Mouse (Mus musculus) neural tube, embryonic 10.5 days (tissue): ENCODE results near the gene Cplx3.
A peak's percentile ranks its signal among the peaks of the same experiment; 100 is the strongest.

Source experiments
- DNase-seq: peaks from one replicate; pipeline ENCODE4 v3.0.0-alpha.2; 2017; ENCODE audit warnings: low spot score; ENCODE audit errors: extremely low spot score

Gene Cplx3

GRCm38 (mm10) chr9:57606139-57606851 lies at the start of gene Cplx3:
Gene Cplx3 (minus strand): TSS chr9:57606281.
- peak; percentile 73 for DNase-seq

DNA sequence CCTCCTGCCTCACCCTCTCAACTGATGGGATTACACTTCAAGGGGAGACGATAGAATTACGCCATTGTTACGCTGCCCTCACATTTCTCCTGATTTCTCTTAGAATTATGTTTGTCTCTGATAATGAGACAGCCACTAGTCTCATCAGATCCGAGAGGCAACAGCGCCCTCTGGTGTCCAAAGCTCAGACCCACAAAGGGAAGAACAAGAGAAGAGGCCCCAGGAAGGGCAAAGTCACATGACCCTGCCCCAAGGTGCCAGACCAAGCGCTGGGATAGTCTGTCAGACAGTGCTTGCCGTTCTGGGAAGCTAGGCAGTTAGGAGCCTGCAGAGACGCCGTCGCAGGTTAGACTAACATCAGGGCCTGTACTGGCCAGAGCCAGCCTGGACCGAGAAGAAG lies 49.7 kb upstream of the Cplx3 start:
- DNase-seq, result peak; percentile 99

DNA sequence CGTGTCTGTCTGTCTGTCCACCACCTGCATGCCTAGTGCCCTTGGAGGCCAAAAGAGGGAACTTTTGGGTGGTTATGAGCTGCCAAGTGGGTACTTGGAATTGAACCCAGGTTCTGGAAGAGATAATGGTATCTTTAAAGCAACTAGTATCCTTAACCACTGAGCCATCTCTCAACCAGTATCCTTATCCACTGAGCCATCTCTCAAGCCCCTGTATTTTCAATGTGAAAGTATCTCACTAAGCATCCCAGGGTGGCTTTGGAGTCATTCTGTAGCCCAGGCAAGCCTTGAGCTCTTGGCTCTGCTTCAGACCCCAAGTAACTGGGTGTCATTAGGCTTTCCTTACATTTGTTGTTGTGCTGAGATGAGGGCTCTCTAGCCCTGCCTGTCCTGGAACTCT lies 48.9 kb upstream of the Cplx3 start:
- no peak for DNase-seq

DNA sequence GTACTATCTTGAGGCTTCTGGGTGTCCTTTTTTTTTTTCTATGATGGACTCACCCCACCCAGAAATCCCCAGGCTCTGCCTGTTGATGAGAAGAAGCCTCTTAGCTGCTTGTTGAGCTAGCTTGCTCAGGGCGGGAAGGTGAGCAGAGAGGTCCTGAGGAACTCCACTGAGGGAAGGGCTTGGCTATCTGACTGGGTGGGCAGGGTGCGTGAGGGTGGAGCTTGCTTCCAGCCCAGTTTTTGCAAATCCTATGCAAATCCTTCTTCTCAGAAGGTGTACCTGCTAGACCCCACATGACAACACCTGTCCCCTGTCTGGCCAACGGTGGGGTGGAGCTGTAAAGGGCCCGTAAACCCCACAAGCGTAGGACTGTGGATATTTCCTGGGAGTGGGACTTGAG lies 47.2 kb upstream of the Cplx3 start, which contains the start of gene Csk:
Gene Csk (minus strand): TSS at position 349 of the 400 bp plus-strand sequence.
- no peak for DNase-seq

DNA sequence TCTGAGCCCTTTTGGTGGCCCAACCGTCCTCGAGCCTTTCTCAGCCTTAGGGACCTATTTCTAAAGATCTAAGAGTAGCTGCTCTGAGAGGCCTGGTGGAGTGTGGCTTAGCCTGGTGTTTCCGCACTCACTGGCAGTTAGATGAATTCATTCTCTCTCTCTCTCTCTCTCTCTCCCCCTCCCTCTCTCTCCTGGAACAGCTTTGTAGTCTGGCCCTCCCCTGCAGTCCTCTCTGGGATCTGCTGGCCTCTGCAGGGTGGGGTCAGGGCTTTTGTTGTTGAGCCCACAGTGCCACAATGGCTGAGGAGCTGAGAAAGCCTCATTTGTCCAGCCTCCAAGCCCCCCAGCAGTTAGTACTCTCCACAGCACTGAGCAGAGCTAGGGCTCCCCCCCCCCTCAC lies 46.8 kb upstream of the Cplx3 start:
- no peak for DNase-seq

- no peak for DNase-seq
Observed at GRCm38 (mm10) chr9:57652351-57652750, 46.3 kb upstream of the Cplx3 start.

DNA sequence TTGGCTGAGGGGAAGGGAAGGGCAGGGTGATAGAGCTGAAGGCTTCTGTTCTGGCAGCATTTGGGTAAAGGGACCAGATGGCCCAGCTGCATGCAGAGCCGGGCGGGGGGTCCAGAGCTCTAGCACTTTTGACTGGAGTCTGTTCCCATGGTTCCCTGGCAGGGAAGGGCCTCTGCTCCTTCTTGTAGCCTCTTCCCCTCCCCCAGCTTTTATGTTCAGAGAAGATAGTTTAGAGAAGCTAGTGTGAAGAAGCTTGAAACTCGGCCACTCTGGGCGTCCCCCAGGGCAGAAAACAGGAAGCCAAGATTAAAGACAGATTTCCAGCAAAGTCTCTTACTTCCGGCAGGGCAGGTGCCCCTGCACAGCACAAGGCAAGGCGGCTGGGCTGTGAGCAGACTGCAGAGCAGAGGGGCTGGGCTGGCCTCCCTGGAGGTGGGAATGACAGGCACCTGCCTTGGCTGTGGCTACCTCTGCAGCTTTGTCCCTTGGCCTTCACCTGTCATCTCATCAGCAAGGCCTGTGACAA lies 44.8 kb upstream of the Cplx3 start:
- no peak for DNase-seq

- no peak for DNase-seq
Observed at GRCm38 (mm10) chr9:57650130-57650785, 44.2 kb upstream of the Cplx3 start.

GRCm38 (mm10) chr9:57647286-57648108 lies 41.4 kb upstream of the Cplx3 start:
- DNase-seq, result no peak

DNA sequence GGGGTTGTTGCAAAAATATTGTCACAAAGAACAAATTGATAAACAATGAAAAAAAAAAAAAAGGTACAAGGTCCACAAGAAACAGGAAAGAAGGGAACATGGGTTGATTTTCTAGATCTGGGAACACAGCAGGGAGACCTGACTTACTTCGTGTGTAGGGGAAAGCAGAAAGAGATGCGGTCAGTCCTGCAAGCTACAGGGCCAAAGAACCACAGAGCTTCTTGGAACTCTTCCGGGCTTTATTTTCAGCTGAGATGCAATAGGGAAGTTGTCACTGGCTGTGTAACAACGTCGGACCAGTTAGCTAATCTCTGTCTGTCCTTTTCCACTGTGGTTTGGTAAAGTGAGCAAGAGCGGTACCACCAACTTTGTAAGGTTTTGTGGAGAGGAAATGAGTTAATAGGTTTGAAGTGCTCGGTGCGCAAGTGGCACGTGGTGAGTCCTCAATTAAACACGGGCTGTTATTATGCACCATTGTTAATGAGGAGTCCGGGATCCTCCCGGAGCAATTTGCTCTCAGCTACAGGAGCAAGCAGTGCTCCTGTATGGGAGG lies 40.5 kb upstream of the Cplx3 start:
- no peak for DNase-seq

DNA sequence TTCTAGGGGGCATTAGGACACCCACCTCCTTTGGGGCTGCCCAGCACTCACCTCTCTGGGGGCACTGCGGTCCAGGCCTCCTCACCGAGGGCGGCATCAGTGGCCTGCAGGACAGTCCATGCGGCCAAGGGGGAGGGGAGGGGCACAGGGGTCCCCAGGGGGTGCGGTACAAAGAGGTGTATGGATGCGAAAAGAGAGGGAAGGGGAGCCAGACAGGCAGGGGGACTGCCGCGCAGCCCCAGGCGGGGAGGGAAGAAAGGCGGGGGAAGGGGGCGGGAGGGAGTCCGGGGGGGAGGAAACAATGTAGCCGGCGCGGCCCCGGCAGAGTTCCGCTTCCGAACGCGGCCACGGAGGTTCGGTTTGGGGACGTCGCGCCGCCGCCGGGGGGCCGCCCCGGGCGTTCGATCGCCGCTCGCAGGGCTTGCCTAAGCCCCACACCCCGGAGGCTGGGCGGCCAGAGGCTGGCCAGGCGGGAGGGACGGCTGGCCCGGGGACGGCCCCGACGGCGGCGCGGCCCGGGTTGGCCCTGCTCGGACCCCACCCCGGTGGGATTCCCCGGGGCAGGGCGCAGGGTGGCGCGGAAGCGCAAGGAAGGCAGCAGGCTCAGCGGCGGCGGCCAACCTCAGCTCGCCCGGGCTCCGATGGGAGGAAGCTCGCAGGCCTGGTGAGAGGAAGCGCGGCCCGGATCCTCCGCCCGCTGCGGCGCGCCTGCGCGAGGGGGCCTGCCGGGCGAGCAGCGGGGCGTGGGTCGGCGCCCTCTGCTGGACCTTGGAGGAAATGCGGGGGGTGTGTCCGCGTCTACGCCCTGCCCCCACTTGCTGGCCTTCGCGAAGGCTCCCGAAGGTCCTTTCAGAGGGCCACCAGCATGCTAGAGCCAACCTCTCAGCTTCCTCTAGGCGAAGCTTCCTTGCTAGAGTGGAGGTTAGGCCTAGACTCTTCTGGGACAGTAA lies 39.1 kb upstream of the Cplx3 start:
- DNase-seq, result peak; percentile 94

GRCm38 (mm10) chr9:57644442-57644943 lies 38.4 kb upstream of the Cplx3 start:
- DNase-seq, result no peak

GRCm38 (mm10) chr9:57643856-57644180 lies 37.7 kb upstream of the Cplx3 start:
- DNase-seq, result no peak

DNA sequence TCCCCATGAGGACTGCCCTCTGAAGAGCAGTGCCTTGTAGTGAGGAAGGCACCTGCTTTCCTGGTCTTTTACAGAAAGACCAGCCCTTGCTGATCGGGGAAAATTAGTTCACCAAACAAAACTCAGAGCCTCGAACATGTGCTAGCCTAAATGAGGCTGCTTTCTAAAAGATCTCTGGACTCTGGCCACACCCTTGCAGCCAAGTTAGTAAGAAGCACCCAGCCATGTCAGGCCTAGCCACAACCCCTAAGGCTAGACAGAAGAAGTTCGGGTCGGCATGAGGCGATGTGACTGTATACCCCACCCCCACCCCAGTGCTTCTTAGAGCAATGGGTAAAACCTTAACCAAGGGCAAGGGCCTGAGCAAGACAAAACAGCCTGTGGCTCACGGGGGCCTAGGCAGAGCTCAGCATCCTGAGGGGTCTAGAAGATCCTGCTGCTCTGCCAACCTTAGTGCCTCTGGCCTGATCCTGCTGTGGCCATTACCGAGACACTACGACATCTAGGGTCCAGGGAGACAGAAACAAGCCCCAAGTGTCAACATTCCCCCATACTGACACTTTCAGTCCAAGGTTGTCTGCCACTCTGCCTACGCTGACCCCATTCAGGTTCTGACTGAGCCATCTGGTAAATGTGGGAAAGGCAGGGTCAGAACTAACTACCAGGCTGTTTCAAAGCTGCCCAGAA lies 37.2 kb upstream of the Cplx3 start:
- DNase-seq, result no peak

GRCm38 (mm10) chr9:57641775-57642550 lies 35.9 kb upstream of the Cplx3 start:
- DNase-seq, result no peak

- no peak for DNase-seq
Observed at GRCm38 (mm10) chr9:57641022-57641421, 34.9 kb upstream of the Cplx3 start.

DNA sequence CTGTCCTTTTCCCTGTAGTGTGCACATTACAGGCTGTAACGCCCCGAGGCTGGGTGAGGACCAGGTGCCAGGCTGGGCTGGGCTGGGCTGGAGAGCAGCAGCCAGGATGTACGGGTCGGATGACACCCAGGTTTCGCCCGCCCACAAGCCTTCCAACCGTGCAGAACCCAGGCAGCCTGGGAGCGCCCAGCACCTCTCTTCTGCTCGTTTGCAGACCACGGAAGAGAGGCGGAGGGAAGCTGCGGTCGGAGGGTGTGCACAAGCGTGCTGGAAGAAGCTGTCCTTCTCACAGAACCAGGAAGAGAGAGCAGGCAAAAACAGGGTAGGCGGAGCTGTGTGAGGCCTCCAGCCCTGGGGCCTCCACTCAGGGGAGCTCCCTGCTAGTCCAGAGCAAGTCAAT lies 34.3 kb upstream of the Cplx3 start:
- DNase-seq, result no peak

- DNase-seq, result no peak
Observed at GRCm38 (mm10) chr9:57639661-57640328, 33.7 kb upstream of the Cplx3 start.
